Mouse (Mus musculus) kidney, postnatal 0 days (tissue): ENCODE data around the gene Ssh3. TPM values are rescaled to one million over a fixed set of nuclear protein-coding genes. Genes with fewer than 3 reads are reported as not detected.

Experiments
- ATAC-seq: fragments of 200-750 bp; cut with Nextera tagmentation; replicated peaks from 2 replicates; pipeline ENCODE4 v1.8.0; 2017; ENCODE audit warnings: low read depth, moderate number of reproducible peaks, moderate TSS enrichment, moderate library complexity; ENCODE audit not compliant: low FRiP score
- DNase-seq: peaks from one replicate; pipeline ENCODE4 v3.0.0-alpha.2; 2016; ENCODE audit warnings: low spot score
- H3K27ac ChIP-seq: fragments of 300-500 bp; sonication (generic); 2 replicates; pipeline ENCODE4 v1.5.1; 2014; ENCODE audit warnings: mild to moderate bottlenecking
- H3K27me3 ChIP-seq: fragments of 300-500 bp; sonication (generic); 2 replicates; pipeline ENCODE4 v1.6.1; 2014; ENCODE audit warnings: low read length, mixed read lengths; ENCODE audit not compliant: insufficient read depth
- H3K36me3 ChIP-seq: fragments of 300-500 bp; sonication (generic); 2 replicates; pipeline ENCODE4 v1.6.1; 2014; ENCODE audit warnings: low read length, mixed read lengths; ENCODE audit not compliant: insufficient read depth
- H3K4me1 ChIP-seq: fragments of 300-500 bp; sonication (generic); replicated peaks from 2 replicates; pipeline ENCODE4 v1.6.1; 2014; ENCODE audit warnings: antibody characterized with exemption, low read length, mixed read lengths; ENCODE audit not compliant: insufficient read depth
- H3K4me2 ChIP-seq: fragments of 300-500 bp; sonication (generic); 2 replicates; pipeline ENCODE4 v1.6.1; 2014; ENCODE audit warnings: mild to moderate bottlenecking, low read length, moderate library complexity, mixed read lengths
- H3K4me3 ChIP-seq: fragments of 300-500 bp; sonication (generic); replicated peaks from 2 replicates; pipeline ENCODE4 v1.5.1; 2014; ENCODE audit warnings: low read depth, low read length
- H3K9ac ChIP-seq: fragments of 300-500 bp; sonication (generic); 2 replicates; pipeline ENCODE4 v1.6.1; 2014; ENCODE audit warnings: low read depth, low read length
- H3K9me3 ChIP-seq: fragments of 300-500 bp; sonication (generic); replicated peaks from 2 replicates; pipeline ENCODE4 v1.6.1; 2016; ENCODE audit warnings: low read length, inconsistent platforms, mixed read lengths
- CTCF ChIP-seq: IDR thresholded peaks from 2 replicates; pipeline ENCODE4 v1.5.1; 2016; ENCODE audit warnings: antibody characterized with exemption, low read depth, mild to moderate bottlenecking, moderate library complexity
- WGBS: fragments of 180-500 bp; shearing (Covaris S2); extraction: QIAGEN DNeasy Blood & Tissue Kit; methylation state at CpG from one replicate; pipeline ENCODE4 v1.1.7; 2014; 5-methylcytosine and 5-hydroxymethylcytosine counted together
- polyA plus RNA-seq: library from polyadenylated mRNA; unstranded; fragments of >200 nt; fragmentation: Nextera tagmentation; extraction: Ambion mirVana; gene quantifications from 2 replicates; pipeline ENCODE4 v1.2.1, GENCODE M21; 2015

The Ssh3 gene
- polyA plus RNA-seq, 1 experiment from 2014 or later = 15.6 TPM

- Histone ChIP-seq H3K4me3 (peak within 1 kb of the TSS; percentile 41), H3K9me3 (no peaks in the 10 kb centered on the region), H3K36me3 (no peaks in the 10 kb centered on the region), H3K4me1 (peaks cover 20% of the 10 kb centered on the region), H3K4me2 (peak within 1 kb of the TSS; percentile 63), H3K27me3 (no peaks in the 10 kb centered on the region; the same call in 1 of the 2 replicates), H3K9ac (peak within 1 kb of the TSS; percentile 51), H3K27ac (peak within 1 kb of the TSS; percentile 93)
- WGBS = 10% methylated on average over 26 of the region's 26 CpGs
- TF ChIP-seq CTCF = no peak
- ATAC-seq = peak; percentile 81
- DNase-seq = peak; percentile 99
Observed at GRCm38 (mm10) chr19:4231253-4232185, 37.5 kb downstream of the Ssh3 start, which contains the start of gene Pold4. Pold4 (plus strand) TSS chr19:4231899.

- Histone ChIP-seq H3K36me3 (no peaks in the 10 kb centered on the region), H3K27ac (peak overlapping the region; percentile 93), H3K4me1 (peaks cover 20% of the 10 kb centered on the region), H3K4me3 (no peak overlapping the region), H3K4me2 (no peak overlapping the region), H3K9me3 (no peaks in the 10 kb centered on the region), H3K27me3 (no peaks in the 10 kb centered on the region; the same call in 1 of the 2 replicates), H3K9ac (peak overlapping the region; percentile 37; the same call in 1 of the 2 replicates)
- DNase-seq = no peak
- WGBS = 33% methylated on average over 8 of the region's 8 CpGs
- no peak for TF ChIP-seq CTCF
- no peak for ATAC-seq
Observed at GRCm38 (mm10) chr19:4230415-4230814, 38.6 kb downstream of the Ssh3 start.

- peak; percentile 52 for DNase-seq
- no peak overlapping the region for H3K4me3 ChIP-seq
- peaks cover 20% of the 10 kb centered on the region for H3K4me1 ChIP-seq
- H3K9ac ChIP-seq = no peak overlapping the region
- 39% methylated on average over 9 of the region's 9 CpGs for WGBS
- no peaks in the 10 kb centered on the region; the same call in 1 of the 2 replicates for H3K27me3 ChIP-seq
- peak; percentile 11; the same call in 1 of the 2 replicates for ATAC-seq
- no peaks in the 10 kb centered on the region for H3K9me3 ChIP-seq
- H3K4me2 ChIP-seq = no peak overlapping the region
- TF ChIP-seq CTCF = no peak
- peak overlapping the region; percentile 93; the same call in 1 of the 2 replicates for H3K27ac ChIP-seq
- H3K36me3 ChIP-seq = no peaks in the 10 kb centered on the region
Observed at GRCm38 (mm10) chr19:4229451-4230076, 39.4 kb downstream of the Ssh3 start.

- Histone ChIP-seq H3K4me3 (no peak overlapping the region), H3K9ac (no peak overlapping the region), H3K27ac (no peak overlapping the region), H3K27me3 (no peaks in the 10 kb centered on the region), H3K36me3 (no peaks in the 10 kb centered on the region), H3K4me2 (no peak overlapping the region), H3K4me1 (peaks cover 20% of the 10 kb centered on the region), H3K9me3 (no peaks in the 10 kb centered on the region)
- 78% methylated on average over 4 of the region's 4 CpGs for WGBS
- no peak for TF ChIP-seq CTCF
- DNase-seq (no peak), ATAC-seq (no peak)
Observed at GRCm38 (mm10) chr19:4228891-4229290, 40.1 kb downstream of the Ssh3 start.

DNA sequence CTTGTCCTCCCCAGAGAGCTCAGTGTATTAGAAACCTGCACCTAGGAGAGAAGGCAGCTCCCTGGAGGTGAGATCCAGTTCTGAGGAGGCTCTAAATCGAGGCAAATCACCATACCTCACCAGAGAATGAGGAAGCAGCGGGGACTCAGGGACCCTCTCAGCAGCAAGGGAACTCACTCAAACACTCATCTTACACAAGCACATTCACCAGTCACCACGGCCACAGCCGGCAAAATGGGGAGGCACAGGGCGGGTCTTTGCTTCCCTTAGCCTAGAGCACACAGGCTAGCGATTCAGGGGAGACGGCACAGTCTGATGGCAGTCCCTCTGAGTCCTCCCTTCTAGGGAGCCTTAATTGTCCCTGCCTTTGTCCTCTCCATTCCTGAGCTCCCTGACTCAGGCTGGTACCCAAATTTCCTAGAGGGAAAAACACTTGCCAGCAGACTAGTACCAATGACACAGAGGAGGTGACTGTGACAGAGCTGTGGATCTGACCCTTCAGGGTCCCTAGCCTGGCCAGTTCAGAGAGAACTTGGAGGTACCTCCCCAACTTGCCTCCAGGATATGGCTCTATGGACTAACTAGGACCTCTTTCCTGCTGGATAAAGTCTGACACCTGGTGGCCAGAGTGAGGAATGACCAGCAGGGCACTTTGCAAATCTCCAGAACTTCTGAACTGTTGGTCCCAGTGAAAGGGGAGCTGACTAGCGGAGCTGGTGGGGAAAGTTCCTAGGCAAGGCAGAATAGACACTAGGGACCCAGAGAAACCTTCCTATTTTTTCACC is 40.9 kb downstream of the Ssh3 start:
- Histone ChIP-seq H3K27ac (no peak overlapping the region), H3K4me2 (no peak overlapping the region), H3K4me3 (no peak overlapping the region), H3K4me1 (peaks cover 20% of the 10 kb centered on the region), H3K9ac (no peak overlapping the region), H3K27me3 (no peaks in the 10 kb centered on the region), H3K36me3 (no peaks in the 10 kb centered on the region), H3K9me3 (no peaks in the 10 kb centered on the region)
- DNase-seq = peak; percentile 94
- WGBS = 20% methylated on average over 8 of the region's 8 CpGs
- ATAC-seq = peak; percentile 23; the same call in 1 of the 2 replicates
- TF ChIP-seq CTCF = peak; percentile 97

DNA sequence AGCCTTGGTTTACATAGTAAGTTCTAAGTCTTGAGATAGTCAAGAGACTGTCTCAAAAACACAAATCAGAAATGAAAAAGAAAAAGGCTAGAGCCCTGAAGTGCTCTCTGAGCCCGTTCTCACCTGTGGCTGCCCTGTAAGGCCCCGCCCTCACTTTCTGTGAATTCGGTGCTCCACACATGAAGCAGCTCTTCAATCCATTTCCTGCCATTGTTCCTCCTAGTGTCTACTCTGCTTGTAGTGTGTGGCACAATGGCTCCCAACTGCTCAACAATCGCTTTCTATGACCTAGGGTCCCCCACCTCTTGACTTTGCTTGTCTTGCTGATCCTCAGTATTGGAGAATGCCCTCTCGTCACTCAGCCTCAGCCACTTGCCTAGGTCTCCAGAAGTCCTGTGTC is 41.5 kb downstream of the Ssh3 start:
- Histone ChIP-seq H3K4me1 (peaks cover 21% of the 10 kb centered on the region), H3K9me3 (no peaks in the 10 kb centered on the region), H3K4me3 (no peak overlapping the region), H3K27me3 (no peaks in the 10 kb centered on the region), H3K36me3 (no peaks in the 10 kb centered on the region), H3K9ac (no peak overlapping the region), H3K27ac (no peak overlapping the region), H3K4me2 (no peak overlapping the region)
- DNase-seq (no peak), ATAC-seq (no peak)
- no peak for TF ChIP-seq CTCF
- 68% methylated on average over 5 of the region's 5 CpGs for WGBS
